18 mouse cellular contexts compared by ENCODE assay signal in the genomic region with DNA sequence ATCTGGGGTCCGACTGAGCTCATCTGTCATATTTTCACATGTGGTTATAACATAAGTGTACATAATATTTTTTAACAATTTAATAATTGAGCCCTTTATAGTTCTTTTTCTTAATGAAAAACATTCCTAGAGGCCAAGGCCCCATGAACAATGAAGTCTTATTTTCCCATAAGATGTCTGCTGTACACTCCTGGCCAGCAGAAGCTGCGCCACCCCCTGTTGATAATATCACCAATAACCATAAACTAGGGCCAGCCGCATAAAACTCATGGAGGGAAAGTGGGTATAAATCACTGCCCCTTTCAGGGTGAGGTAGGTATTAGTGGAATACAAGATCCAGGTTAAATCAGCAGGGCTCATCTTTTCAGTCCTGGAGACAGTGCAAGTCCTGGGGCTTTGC.
"Had no signal": no experiment of that assay in that cellular context is flagged by ENCODE, and none has a peak within 500 bp of the region (broad histone marks: within the 10 kb centered on the region; RNA-seq: fewer than 3 reads in every experiment).

No protein-coding gene starts in this region.

- H3K9ac ChIP-seq: kidney, embryonic 15.5 days; liver, embryonic 13.5 days; midbrain, embryonic 12.5 days; midbrain, embryonic 15.5 days; neural tube, embryonic 12.5 days; neural tube, embryonic 15.5 days had no signal

- H3K4me2 ChIP-seq: kidney, embryonic 15.5 days; liver, embryonic 13.5 days; midbrain, embryonic 12.5 days; midbrain, embryonic 15.5 days; neural tube, embryonic 12.5 days; neural tube, embryonic 15.5 days had no signal

- ATAC-seq: midbrain, embryonic 15.5 days had no signal

- H3K27ac ChIP-seq: kidney, embryonic 15.5 days; liver, embryonic 13.5 days; macrophage; midbrain, embryonic 12.5 days; neural tube, embryonic 12.5 days; neural tube, embryonic 15.5 days; stomach, postnatal 0 days had no signal

- H3K27me3 ChIP-seq: kidney, embryonic 15.5 days; liver, embryonic 13.5 days; midbrain, embryonic 12.5 days; midbrain, embryonic 15.5 days; neural tube, embryonic 12.5 days; neural tube, embryonic 15.5 days had no signal

- H3K36me3 ChIP-seq: liver, embryonic 13.5 days had no signal

- H3K4me1 ChIP-seq: liver, embryonic 13.5 days had no signal

- DNase-seq: kidney, postnatal 10 days; kidney, postnatal 4 days; liver, embryonic 13.5 days; lung, adult 2 months; lung, postnatal 14 days; right cerebral cortex, adult 18-20 months; right cerebral cortex, postnatal 14 days; right cerebral cortex, postnatal 4 days; thymus, adult 2 months; thymus, postnatal 14 days; thymus, postnatal 4 days had no signal

- H3K9me3 ChIP-seq: kidney, embryonic 15.5 days; liver, embryonic 13.5 days; midbrain, embryonic 12.5 days; midbrain, embryonic 15.5 days; neural tube, embryonic 12.5 days; neural tube, embryonic 15.5 days had no signal

- H3K4me3 ChIP-seq: kidney, embryonic 15.5 days; liver, embryonic 13.5 days; midbrain, embryonic 12.5 days; midbrain, embryonic 15.5 days; neural tube, embryonic 12.5 days; neural tube, embryonic 15.5 days had no signal
